Mouse (Mus musculus) ES-Bruce4 (cell line): Measurements from ENCODE around the gene Gm17416. TPM values are rescaled to one million over a fixed set of nuclear protein-coding genes. Genes with fewer than 3 reads are reported as not detected.

Experiments used
- H3K27ac ChIP-seq: 2 replicates; pipeline ENCODE4 v1.5.1; 2012; ENCODE audit warnings: low read length, inconsistent platforms; ENCODE audit not compliant: insufficient read depth
- H3K27me3 ChIP-seq: 2 replicates; pipeline ENCODE4 v1.6.1; 2012; ENCODE audit warnings: mild to moderate bottlenecking, low read length, inconsistent platforms; ENCODE audit not compliant: control insufficient read depth, poor library complexity, insufficient read depth, severe bottlenecking
- H3K36me3 ChIP-seq: 2 replicates; pipeline ENCODE4 v1.6.1; 2012; ENCODE audit warnings: inconsistent platforms, mild to moderate bottlenecking, low read length, moderate library complexity; ENCODE audit not compliant: control insufficient read depth, poor library complexity, insufficient read depth, severe bottlenecking
- H3K4me1 ChIP-seq: one replicate; pipeline ENCODE4 v1.8.1; 2011; ENCODE audit warnings: low read length; ENCODE audit not compliant: control insufficient read depth, insufficient read depth
- H3K4me3 ChIP-seq: 2 replicates; pipeline ENCODE4 v1.5.1; 2011; ENCODE audit warnings: low read depth, mild to moderate bottlenecking, low read length
- H3K9ac ChIP-seq: 2 replicates; pipeline ENCODE4 v1.6.1; 2012; ENCODE audit warnings: low read depth, mild to moderate bottlenecking, inconsistent platforms; ENCODE audit not compliant: poor library complexity, severe bottlenecking
- H3K9me3 ChIP-seq: replicated peaks from 2 replicates; pipeline ENCODE4 v1.6.1; 2012; ENCODE audit warnings: mild to moderate bottlenecking, low read length, inconsistent platforms; ENCODE audit not compliant: control insufficient read depth, poor library complexity, insufficient read depth, severe bottlenecking
- CTCF ChIP-seq: IDR thresholded peaks from one replicate; pipeline ENCODE4 v1.8.1; 2011; ENCODE audit warnings: low read depth, low read length
- EP300 ChIP-seq: IDR thresholded peaks from 2 replicates; pipeline ENCODE4 v1.6.1; 2011; ENCODE audit warnings: low read depth, low read length; ENCODE audit not compliant: insufficient read depth
- POLR2A ChIP-seq: IDR thresholded peaks from one replicate; pipeline ENCODE4 v1.8.1; 2011; ENCODE audit warnings: low read length; ENCODE audit not compliant: insufficient read depth
- polyA plus RNA-seq: library from polyadenylated mRNA; stranded (reverse); fragments of >200 nt; gene quantifications from 2 replicates; pipeline ENCODE4 v1.2.4, GENCODE M21; 2011; ENCODE audit warnings: low read depth; ENCODE audit not compliant: missing spikeins, insufficient read depth, insufficient read length

Gm17416 gene
- polyA plus RNA-seq, 1 experiment, result not detected

GRCm38 (mm10) chr2:152599299-152599698 is 30.2 kb downstream of the Gm17416 start, which contains the start of gene Defb45:
Gene Defb45 (minus strand): TSS chr2:152599399.
- no peaks in the 10 kb centered on the region for H3K9me3 ChIP-seq
- no peaks in the 10 kb centered on the region for H3K36me3 ChIP-seq
- no peak within 1 kb of the TSS for H3K9ac ChIP-seq
- H3K4me3 ChIP-seq, result no peak within 1 kb of the TSS
- H3K27me3 ChIP-seq, result no peaks in the 10 kb centered on the region
- no peak within 1 kb of the TSS for H3K27ac ChIP-seq
- H3K4me1 ChIP-seq, result no peaks in the 10 kb centered on the region
- no peak for TF ChIP-seq POLR2A
- TF ChIP-seq EP300, result no peak
- no peak for TF ChIP-seq CTCF

DNA sequence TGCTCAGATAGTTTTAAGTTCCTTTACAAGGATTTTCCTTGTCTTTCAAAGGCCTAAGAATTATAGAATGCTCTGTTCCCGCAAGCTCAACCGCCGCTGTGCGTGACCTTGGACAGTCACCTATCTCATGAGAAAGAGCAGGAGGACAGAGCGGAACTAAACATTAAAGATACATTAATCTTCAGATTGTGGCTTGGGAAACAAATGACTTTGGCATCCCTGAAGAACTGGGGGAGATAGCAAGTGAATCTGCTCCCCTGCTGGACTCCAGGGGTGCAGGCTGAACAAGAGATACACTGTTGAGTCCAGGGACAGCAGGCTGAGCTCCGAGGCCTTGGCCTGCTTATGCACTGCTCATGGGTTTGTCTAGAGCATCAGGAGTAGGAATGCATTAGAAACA is 30.9 kb downstream of the Gm17416 start:
- TF ChIP-seq EP300 (no peak), POLR2A (no peak)
- H3K9ac ChIP-seq, result no peak overlapping the region
- no peak overlapping the region for H3K27ac ChIP-seq
- no peak overlapping the region for H3K4me3 ChIP-seq
- H3K9me3 ChIP-seq, result no peaks in the 10 kb centered on the region
- H3K27me3 ChIP-seq, result no peaks in the 10 kb centered on the region
- no peaks in the 10 kb centered on the region for H3K4me1 ChIP-seq
- H3K36me3 ChIP-seq, result no peaks in the 10 kb centered on the region

- H3K27ac ChIP-seq, result no peak overlapping the region
- no peak for TF ChIP-seq POLR2A
- TF ChIP-seq CTCF, result peak; percentile 39
- no peak for TF ChIP-seq EP300
Observed at GRCm38 (mm10) chr2:152601275-152601960, 32.3 kb downstream of the Gm17416 start.

DNA sequence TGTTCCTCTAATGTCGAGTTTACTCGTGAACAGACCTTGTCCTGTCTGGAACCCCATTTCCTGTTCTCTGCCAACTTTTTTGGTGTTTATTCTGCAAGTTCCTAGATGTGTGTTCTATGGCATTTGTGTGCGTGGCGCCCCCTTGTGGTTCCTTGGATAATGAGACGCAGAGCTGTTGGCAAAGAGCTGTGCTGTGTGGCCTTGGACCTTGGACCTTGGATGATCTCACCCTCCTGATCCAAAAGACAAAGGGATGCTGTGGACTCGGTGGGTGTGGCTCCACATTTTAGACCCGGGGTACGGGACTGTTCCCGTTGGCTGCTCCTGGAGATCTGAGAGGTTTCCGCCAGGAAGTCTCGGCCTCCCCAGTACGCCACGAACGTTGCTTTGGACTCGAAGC is 34.9 kb downstream of the Gm17416 start, which contains the start of gene Defb36:
Defb36 (plus strand) TSS at position 271 of the 400 bp plus-strand sequence.
- no peaks in the 10 kb centered on the region for H3K27me3 ChIP-seq
- peak; percentile 63 for TF ChIP-seq CTCF
- no peak for TF ChIP-seq POLR2A
- H3K27ac ChIP-seq, result no peak within 1 kb of the TSS
- H3K9me3 ChIP-seq, result no peaks in the 10 kb centered on the region
- H3K36me3 ChIP-seq, result no peaks in the 10 kb centered on the region
- no peak within 1 kb of the TSS for H3K4me3 ChIP-seq
- no peak within 1 kb of the TSS for H3K9ac ChIP-seq
- no peaks in the 10 kb centered on the region for H3K4me1 ChIP-seq

More at GRCm38 (mm10) chr2:152601275-152601960, 32.3 kb downstream of the Gm17416 start:
- H3K9ac ChIP-seq, result no peak overlapping the region
- no peaks in the 10 kb centered on the region for H3K4me1 ChIP-seq
- H3K9me3 ChIP-seq, result no peaks in the 10 kb centered on the region
- H3K36me3 ChIP-seq, result no peaks in the 10 kb centered on the region
- H3K27me3 ChIP-seq, result no peaks in the 10 kb centered on the region
- H3K4me3 ChIP-seq, result no peak overlapping the region

- TF ChIP-seq POLR2A (no peak), CTCF (no peak), EP300 (no peak)
Observed at GRCm38 (mm10) chr2:152607746-152608145, 38.6 kb downstream of the Gm17416 start.

DNA sequence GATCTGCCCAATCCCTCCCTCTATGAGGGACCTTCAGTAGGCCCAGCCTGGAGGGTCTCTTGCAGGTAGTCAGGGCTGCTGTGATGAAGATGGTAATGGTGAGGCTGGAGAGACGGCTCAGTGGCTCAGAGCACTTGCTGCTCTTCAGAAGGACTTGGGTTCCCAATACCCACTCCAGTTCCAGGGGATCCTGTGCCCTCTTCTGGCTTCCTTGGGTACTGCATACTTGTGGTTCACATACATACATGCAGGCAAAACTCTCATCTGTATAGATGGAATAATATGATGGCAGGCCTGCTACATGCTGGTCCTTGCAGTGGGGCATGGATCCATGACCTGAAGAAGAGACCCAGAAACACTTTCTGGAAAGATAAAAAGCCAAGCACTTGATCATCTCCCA is 39.6 kb downstream of the Gm17416 start:
- Histone ChIP-seq H3K4me3 (no peak overlapping the region), H3K36me3 (no peaks in the 10 kb centered on the region), H3K27me3 (no peaks in the 10 kb centered on the region), H3K4me1 (no peaks in the 10 kb centered on the region), H3K27ac (no peak overlapping the region), H3K9ac (no peak overlapping the region), H3K9me3 (no peaks in the 10 kb centered on the region)
- TF ChIP-seq POLR2A, result no peak
- TF ChIP-seq CTCF, result no peak
- TF ChIP-seq EP300, result no peak

More at GRCm38 (mm10) chr2:152607746-152608145, 38.6 kb downstream of the Gm17416 start:
- Histone ChIP-seq H3K9me3 (no peaks in the 10 kb centered on the region), H3K27me3 (no peaks in the 10 kb centered on the region), H3K4me1 (no peaks in the 10 kb centered on the region), H3K27ac (no peak overlapping the region), H3K36me3 (no peaks in the 10 kb centered on the region), H3K9ac (no peak overlapping the region), H3K4me3 (no peak overlapping the region)
